Mouse (Mus musculus): Measurements from ENCODE around the gene Krt39.

The Krt39 gene

GRCm38 (mm10) chr11:99471946-99472345, 49.2 kb downstream of the Krt39 start:
- DNase-seq (ENCODE audit: low read depth, low spot score): no peak

GRCm38 (mm10) chr11:99469228-99469627, 51.9 kb downstream of the Krt39 start:
- DNase-seq (ENCODE audit: low read depth, low spot score): no peak

DNA sequence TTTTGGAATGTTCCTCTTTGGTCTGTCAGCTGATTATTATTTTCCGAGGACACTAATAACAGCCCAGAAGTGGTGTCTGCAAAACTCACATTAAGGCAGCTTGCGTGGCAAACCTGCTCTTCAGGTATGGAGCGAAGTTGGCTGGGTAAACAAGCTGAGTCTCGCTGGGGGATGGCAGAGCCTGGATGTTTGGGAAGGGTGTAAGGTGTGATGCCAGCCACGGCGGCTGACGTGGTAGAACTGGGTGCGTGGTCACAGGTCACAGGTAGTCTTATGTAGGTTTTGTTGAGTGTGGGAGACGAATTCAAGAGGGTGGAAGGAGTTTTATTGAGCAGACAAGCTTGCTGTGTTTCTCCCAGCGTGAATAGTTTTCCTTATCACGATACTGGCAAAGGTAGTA, 52.6 kb downstream of the Krt39 start:
- no peak for DNase-seq (ENCODE audit: low read depth, low spot score)

GRCm38 (mm10) chr11:99466316-99466715, 54.8 kb downstream of the Krt39 start:
- DNase-seq (ENCODE audit: low read depth, low spot score): no peak

GRCm38 (mm10) chr11:99464836-99465235, 56.3 kb downstream of the Krt39 start:
- peak; percentile 80 for DNase-seq (ENCODE audit: low read depth, low spot score)

All from CD4-positive, CD25-positive, alpha-beta regulatory T cell, adult 2 months (primary cell).